Mouse (Mus musculus) testis, adult 2 months (tissue): ENCODE data around the gene Ulk4. TPM values are rescaled to one million over a fixed set of nuclear protein-coding genes. Genes with fewer than 3 reads are reported as not detected.

ENCODE experiments used
- H3K27ac ChIP-seq: fragments of 200-500 bp; 2 replicates; pipeline ENCODE4 v1.5.1; 2012; ENCODE audit warnings: low read depth, low read length; ENCODE audit not compliant: control insufficient read depth, insufficient read depth
- H3K27me3 ChIP-seq: fragments of 200-500 bp; 2 replicates; pipeline ENCODE4 v1.6.1; 2012; ENCODE audit warnings: mild to moderate bottlenecking, low read length, moderate library complexity; ENCODE audit not compliant: control insufficient read depth, insufficient read depth
- H3K36me3 ChIP-seq: fragments of 200-500 bp; 2 replicates; pipeline ENCODE4 v1.6.1; 2012; ENCODE audit warnings: mild to moderate bottlenecking, low read length; ENCODE audit not compliant: control insufficient read depth, insufficient read depth
- H3K4me1 ChIP-seq: fragments of 200-500 bp; 2 replicates; pipeline ENCODE4 v1.6.1; 2012; ENCODE audit warnings: low read length; ENCODE audit not compliant: control insufficient read depth, insufficient read depth
- H3K4me3 ChIP-seq: fragments of 200-500 bp; 2 replicates; pipeline ENCODE4 v1.5.1; 2012; ENCODE audit warnings: low read depth, mild to moderate bottlenecking, low read length, moderate library complexity, mixed read lengths; ENCODE audit not compliant: control insufficient read depth
- CTCF ChIP-seq: fragments of 200-500 bp; IDR thresholded peaks from 2 replicates; pipeline ENCODE4 v1.5.1; 2012; ENCODE audit warnings: low read depth, mild to moderate bottlenecking, inconsistent platforms, low read length, moderate library complexity; ENCODE audit not compliant: control insufficient read depth, insufficient read depth, insufficient replicate concordance
- POLR2A ChIP-seq: fragments of 200-500 bp; IDR thresholded peaks from 2 replicates; pipeline ENCODE4 v1.6.1; 2012; ENCODE audit warnings: low read depth, mild to moderate bottlenecking, inconsistent platforms, low read length, moderate library complexity; ENCODE audit not compliant: control insufficient read depth
- polyA plus RNA-seq: library from polyadenylated mRNA; depleted of rRNA; stranded (reverse); fragments of >200 nt; gene quantifications from 2 replicates; pipeline ENCODE4 v1.2.3, GENCODE M21; 2012

Ulk4 gene
- polyA plus RNA-seq, 1 experiment = 291 TPM

DNA sequence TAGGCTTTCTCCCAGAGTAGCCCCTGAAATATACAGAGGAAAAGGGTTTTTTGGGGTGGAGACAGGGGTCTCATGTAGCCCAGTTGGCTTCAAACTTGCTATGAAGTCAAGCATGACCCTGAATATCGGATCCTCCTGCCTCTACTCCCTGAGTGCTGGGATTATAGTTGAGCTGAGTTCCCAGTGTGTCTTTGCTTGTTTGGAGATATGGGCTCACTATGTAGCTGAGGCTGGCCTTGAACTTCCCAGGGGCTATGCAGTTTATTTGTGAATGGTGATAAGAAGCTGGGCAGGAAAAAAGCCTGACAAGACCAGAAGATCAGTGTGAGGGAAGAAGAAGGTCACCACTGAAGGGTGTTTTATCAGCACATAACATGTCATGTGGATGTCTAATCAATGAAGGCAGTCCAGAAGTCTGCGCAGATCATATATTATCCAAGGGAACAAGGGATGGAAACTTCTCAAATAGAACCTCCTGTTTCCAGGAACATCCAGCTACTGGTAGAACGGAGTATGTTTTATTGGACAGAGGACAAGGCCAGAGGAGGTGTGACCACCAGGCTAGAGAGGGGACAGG is 9.4 kb upstream of the Ulk4 start:
- Histone ChIP-seq H3K36me3 (no peaks in the 10 kb centered on the region), H3K4me3 (peak overlapping the region; percentile 75), H3K4me1 (peaks cover 3% of the 10 kb centered on the region), H3K27me3 (no peaks in the 10 kb centered on the region), H3K27ac (peak overlapping the region; percentile 73)
- TF ChIP-seq CTCF (no peak), POLR2A (no peak)

DNA sequence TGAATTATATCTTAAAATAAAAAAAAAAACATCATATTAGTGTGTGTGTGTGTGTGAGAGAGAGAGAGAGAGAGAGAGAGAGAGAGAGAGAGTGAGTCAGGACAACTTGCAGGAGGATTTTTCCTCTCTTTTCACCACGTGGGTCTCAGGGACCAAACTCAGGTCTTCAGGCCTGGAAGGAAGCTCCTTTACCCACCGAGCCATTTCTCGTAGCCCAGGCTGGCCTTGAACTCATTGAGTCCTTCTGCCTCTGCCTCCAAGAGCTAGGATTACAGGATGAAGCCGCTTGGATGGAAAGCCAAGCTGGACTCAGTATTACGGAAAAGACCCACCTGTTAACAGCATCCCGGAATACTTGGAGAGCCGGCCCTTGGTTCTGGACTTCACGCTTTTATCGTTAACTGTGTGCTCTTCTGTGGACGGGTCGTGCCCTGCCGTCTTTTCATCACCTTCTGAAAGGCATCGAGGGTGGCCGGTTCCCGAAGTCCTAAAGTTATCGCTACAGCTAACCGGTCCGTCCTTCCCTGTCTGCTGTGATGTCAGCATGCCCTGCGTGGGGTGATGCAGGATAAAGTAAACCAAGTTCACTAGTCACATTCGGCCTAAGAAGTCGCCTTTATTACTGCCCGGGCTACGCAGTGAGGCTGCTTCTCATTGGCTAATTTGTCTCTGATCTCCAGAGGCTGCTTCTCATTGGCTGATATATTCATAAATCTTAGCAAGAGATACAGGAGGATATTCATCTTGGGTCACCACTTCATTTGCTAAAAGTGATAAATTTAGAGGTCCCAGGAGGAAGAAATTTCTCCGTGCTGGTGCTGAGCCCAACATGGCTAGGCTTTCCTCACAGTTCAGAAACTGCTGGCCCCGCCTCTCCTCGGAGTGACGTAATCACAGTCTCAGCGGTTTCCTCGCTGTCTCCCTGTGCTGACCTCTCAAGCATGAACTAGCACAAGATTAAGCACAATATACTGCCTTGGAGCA is 8.6 kb upstream of the Ulk4 start:
- H3K27ac ChIP-seq = peak overlapping the region; percentile 73
- TF ChIP-seq CTCF (no peak), POLR2A (peak; percentile 51; the same call in 1 of the 2 replicates)
- no peaks in the 10 kb centered on the region; the same call in 1 of the 2 replicates for H3K36me3 ChIP-seq
- H3K4me3 ChIP-seq = peak overlapping the region; percentile 75
- peaks cover 3% of the 10 kb centered on the region for H3K4me1 ChIP-seq
- no peaks in the 10 kb centered on the region for H3K27me3 ChIP-seq

DNA sequence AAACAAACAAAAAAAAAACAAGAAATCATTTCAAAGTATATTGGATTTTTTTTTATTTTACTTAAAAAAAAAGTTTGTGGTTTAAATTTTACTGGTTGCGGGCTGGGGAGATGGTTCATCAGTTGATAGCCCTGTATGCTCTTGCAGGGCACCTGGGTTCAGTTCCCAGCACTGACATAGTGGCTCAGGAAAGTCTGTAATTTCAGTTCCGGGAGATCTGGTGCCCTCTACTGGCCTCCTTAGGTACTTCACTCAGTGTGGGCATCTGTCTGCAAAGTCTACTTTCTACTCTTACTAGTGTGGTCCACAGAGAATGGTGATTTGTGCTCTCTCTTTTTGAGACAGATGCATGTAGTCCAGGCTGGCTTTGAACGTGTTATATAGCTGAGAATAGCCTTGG is 7.4 kb upstream of the Ulk4 start:
- H3K4me3 ChIP-seq = peak overlapping the region; percentile 25; the same call in 1 of the 2 replicates
- peak; percentile 36; the same call in 1 of the 2 replicates for TF ChIP-seq CTCF
- TF ChIP-seq POLR2A = no peak
- no peaks in the 10 kb centered on the region for H3K27me3 ChIP-seq
- H3K27ac ChIP-seq = no peak overlapping the region
- no peaks in the 10 kb centered on the region; the same call in 1 of the 2 replicates for H3K36me3 ChIP-seq
- peaks cover 3% of the 10 kb centered on the region for H3K4me1 ChIP-seq

DNA sequence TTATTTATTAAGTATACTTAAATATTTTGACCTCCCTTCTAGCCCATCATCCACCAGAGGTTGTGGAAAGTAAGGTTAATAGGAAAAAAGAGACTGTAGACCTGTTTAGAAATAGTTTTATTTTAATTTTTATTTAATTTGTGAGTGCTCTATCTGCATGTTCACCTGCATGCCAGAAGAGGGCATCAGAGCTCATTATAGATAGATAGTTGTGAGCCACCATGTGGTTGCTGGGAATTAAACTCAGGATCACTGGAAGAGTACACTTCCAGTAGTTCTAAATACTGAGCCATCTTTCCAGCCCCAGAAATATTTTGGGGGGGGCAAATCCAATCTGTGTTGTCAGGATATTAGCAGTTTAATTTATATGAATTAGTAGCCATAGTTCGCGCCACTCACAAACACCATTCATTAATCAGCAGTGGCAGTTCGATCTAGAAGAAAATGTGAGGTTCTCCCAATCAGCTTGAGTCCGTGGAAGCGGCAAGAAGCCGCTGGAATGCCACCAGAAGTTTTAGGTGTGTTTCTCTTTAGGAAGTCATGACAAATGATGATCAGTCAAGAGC is 6.7 kb upstream of the Ulk4 start:
- TF ChIP-seq POLR2A (no peak), CTCF (no peak)
- Histone ChIP-seq H3K4me3 (no peak overlapping the region), H3K36me3 (peaks cover 2% of the 10 kb centered on the region; the same call in 1 of the 2 replicates), H3K4me1 (peaks cover 6% of the 10 kb centered on the region), H3K27ac (no peak overlapping the region), H3K27me3 (no peaks in the 10 kb centered on the region)

DNA sequence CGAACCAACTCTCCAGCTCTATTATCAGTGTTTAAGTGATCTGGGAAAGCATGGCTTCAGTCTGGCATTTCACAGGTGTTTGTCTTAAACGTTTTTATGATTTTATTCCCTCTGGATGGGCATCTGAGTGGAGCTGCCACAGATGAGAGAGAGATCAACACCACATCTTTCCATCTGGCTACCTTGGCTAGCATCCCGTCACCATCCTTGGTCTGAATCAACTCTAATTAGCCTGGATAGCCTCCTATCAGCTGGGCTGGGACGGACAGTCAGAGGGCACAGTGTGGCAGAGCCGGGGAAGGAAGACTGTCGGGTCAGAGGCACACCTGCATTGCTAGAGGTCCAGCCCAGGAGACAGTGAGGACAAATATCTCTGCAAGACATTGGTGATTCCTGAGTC is 4.9 kb upstream of the Ulk4 start:
- Histone ChIP-seq H3K36me3 (peaks cover 3% of the 10 kb centered on the region; the same call in 1 of the 2 replicates), H3K4me1 (peaks cover 12% of the 10 kb centered on the region), H3K27ac (no peak overlapping the region), H3K4me3 (no peak overlapping the region), H3K27me3 (no peaks in the 10 kb centered on the region)
- TF ChIP-seq POLR2A = no peak
- TF ChIP-seq CTCF = no peak

DNA sequence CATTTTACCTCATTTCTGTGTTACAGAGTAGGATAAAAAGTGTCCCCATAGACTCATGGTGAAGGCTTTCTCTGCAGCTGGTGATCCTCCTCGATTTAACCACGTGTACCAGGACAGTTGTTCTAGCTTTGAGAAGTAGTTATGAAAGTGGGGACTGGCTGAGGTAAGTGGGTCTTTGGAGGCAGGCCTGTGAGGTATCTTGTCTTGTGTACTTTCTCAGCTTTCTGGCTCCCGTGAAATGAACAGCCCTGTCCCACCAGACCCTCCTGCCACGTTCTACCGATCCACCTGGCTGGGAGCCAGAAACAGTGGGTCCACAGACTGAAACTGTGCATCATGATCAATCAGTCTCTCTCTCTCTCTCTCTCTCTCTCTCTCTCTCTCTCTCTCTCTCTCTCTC is 2.2 kb upstream of the Ulk4 start:
- TF ChIP-seq POLR2A (no peak), CTCF (no peak)
- peaks cover 3% of the 10 kb centered on the region; the same call in 1 of the 2 replicates for H3K36me3 ChIP-seq
- H3K4me1 ChIP-seq = peaks cover 12% of the 10 kb centered on the region
- no peaks in the 10 kb centered on the region for H3K27me3 ChIP-seq
- peak overlapping the region; percentile 51 for H3K4me3 ChIP-seq
- no peak overlapping the region for H3K27ac ChIP-seq

DNA sequence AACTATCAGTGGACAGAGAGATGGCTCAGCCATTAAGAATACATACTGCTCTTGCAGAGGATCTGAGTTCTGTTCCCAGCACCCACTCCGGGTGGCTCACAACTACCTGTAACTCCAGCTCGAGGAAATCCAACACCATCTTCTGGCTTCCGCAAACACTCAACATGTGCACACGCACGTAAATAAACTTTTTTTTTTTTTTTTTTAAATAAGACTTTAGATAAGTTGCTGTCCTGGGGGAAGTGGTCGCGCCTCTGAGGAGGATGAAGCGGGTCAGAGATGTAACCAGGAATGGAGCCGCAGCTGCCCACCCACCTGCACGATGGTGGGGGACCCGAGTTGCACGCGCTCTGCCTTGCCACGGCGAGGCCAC is 266 bp downstream of the Ulk4 start:
- Histone ChIP-seq H3K4me3 (peak overlapping the region; percentile 97), H3K27me3 (no peaks in the 10 kb centered on the region), H3K36me3 (peaks cover 3% of the 10 kb centered on the region; the same call in 1 of the 2 replicates), H3K27ac (peak overlapping the region; percentile 89), H3K4me1 (peaks cover 12% of the 10 kb centered on the region)
- no peak for TF ChIP-seq CTCF
- no peak for TF ChIP-seq POLR2A
